Mouse (Mus musculus) layer of hippocampus, adult 9-10 months (tissue): ENCODE measurements around the gene Gpr3.

ENCODE experiments used
- DNase-seq: peaks from one replicate; pipeline ENCODE4 v3.0.0; 2022; ENCODE audit warnings: low spot score

Gpr3 gene

GRCm38 (mm10) chr4:133170056-133170524 is 42.2 kb downstream of the Gpr3 start:
- DNase-seq = no peak

GRCm38 (mm10) chr4:133169237-133170055 is 42.9 kb downstream of the Gpr3 start:
- no peak for DNase-seq

GRCm38 (mm10) chr4:133166773-133167172 is 45.6 kb downstream of the Gpr3 start:
- DNase-seq = no peak

GRCm38 (mm10) chr4:133162196-133162595 is 50.1 kb downstream of the Gpr3 start:
- no peak for DNase-seq

- no peak for DNase-seq
Measured at GRCm38 (mm10) chr4:133160821-133161220, 51.5 kb downstream of the Gpr3 start.

- no peak for DNase-seq
Measured at GRCm38 (mm10) chr4:133160211-133160610, 52.1 kb downstream of the Gpr3 start.

GRCm38 (mm10) chr4:133159646-133160045 is 52.7 kb downstream of the Gpr3 start:
- DNase-seq = no peak
